Mouse (Mus musculus) heart, embryonic 11.5 days (tissue): ENCODE data around the gene St6galnac5. TPM values are rescaled to one million over a fixed set of nuclear protein-coding genes. Genes with fewer than 3 reads are reported as not detected.

Experiments
- ATAC-seq: fragments of 200-750 bp; cut with Nextera tagmentation; replicated peaks from 2 replicates; pipeline ENCODE4 v1.8.0; 2017; ENCODE audit warnings: moderate library complexity; ENCODE audit not compliant: insufficient number of reproducible peaks, low FRiP score, low TSS enrichment
- H3K27ac ChIP-seq: fragments of 300-500 bp; sonication (generic); 2 replicates; pipeline ENCODE4 v1.5.1; 2014; ENCODE audit warnings: mild to moderate bottlenecking, low read depth, low read length
- H3K27me3 ChIP-seq: fragments of 300-500 bp; sonication (generic); 2 replicates; pipeline ENCODE4 v1.6.1; 2014; ENCODE audit warnings: mild to moderate bottlenecking, low read length, mixed read lengths; ENCODE audit not compliant: control insufficient read depth, insufficient read depth
- H3K36me3 ChIP-seq: fragments of 300-500 bp; sonication (generic); 2 replicates; pipeline ENCODE4 v1.6.1; 2014; ENCODE audit warnings: mild to moderate bottlenecking, low read length, moderate library complexity, mixed read lengths; ENCODE audit not compliant: control insufficient read depth, insufficient read depth
- H3K4me1 ChIP-seq: fragments of 300-500 bp; sonication (generic); 2 replicates; pipeline ENCODE4 v1.6.1; 2014; ENCODE audit warnings: low read length; ENCODE audit not compliant: control insufficient read depth, insufficient read depth
- H3K4me2 ChIP-seq: fragments of 300-500 bp; sonication (generic); 2 replicates; pipeline ENCODE4 v1.6.1; 2014; ENCODE audit warnings: mild to moderate bottlenecking, moderate library complexity
- H3K4me3 ChIP-seq: fragments of 300-500 bp; sonication (generic); 2 replicates; pipeline ENCODE4 v1.5.1; 2014; ENCODE audit warnings: low read depth, low read length
- H3K9ac ChIP-seq: fragments of 300-500 bp; sonication (generic); 2 replicates; pipeline ENCODE4 v1.6.1; 2014; ENCODE audit warnings: mild to moderate bottlenecking, low read depth, low read length, moderate library complexity
- H3K9me3 ChIP-seq: fragments of 300-500 bp; sonication (generic); replicated peaks from 2 replicates; pipeline ENCODE4 v1.6.1; 2016; ENCODE audit warnings: low read length; ENCODE audit not compliant: control insufficient read depth
- WGBS: fragments of 180-500 bp; shearing (Covaris S2); extraction: QIAGEN DNeasy Blood & Tissue Kit; methylation state at CpG from one replicate; pipeline ENCODE4 v1.1.7; 2014; ENCODE audit not compliant: insufficient replicate concordance; 5-methylcytosine and 5-hydroxymethylcytosine counted together
- polyA plus RNA-seq: library from polyadenylated mRNA; unstranded; fragments of >200 nt; fragmentation: Nextera tagmentation; extraction: Ambion mirVana; gene quantifications from 2 replicates; pipeline ENCODE4 v1.2.1, GENCODE M21; 2014

The St6galnac5 gene
- polyA plus RNA-seq, 1 experiment from 2014 or later, result 1.1 TPM

DNA sequence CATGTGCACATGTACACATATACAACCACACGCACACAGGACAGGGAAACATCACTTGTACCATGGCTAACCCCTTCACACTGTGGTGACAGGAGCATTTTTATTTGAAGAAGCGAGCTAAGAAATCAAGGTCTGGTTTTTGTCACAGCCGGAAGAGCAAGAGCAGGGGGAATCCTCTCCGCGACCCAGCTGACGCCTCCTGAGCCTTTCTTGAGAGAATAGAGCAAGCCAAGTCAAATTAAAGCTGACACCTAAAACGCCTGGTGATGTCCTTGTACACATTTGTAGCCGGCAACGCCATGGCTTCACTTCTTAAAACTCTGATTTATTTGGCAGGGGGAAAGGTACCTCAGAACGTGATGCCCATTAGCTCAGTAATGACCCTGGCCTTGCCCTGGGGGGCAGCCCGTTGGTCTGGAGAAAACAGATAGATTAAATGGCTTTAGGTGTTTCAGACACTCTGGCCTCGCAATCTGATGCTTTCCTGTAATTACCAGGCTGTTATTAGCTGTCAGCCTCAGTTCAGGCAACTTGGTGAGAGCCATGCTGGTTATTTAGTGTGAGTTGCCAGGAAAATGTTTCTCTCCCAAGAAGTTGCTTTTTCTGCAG is 126.9 kb downstream of the St6galnac5 start:
- Histone ChIP-seq H3K4me2 (no peak overlapping the region), H3K4me1 (no peaks in the 10 kb centered on the region), H3K4me3 (no peak overlapping the region), H3K9me3 (no peaks in the 10 kb centered on the region), H3K9ac (no peak overlapping the region), H3K27me3 (no peaks in the 10 kb centered on the region), H3K36me3 (no peaks in the 10 kb centered on the region), H3K27ac (no peak overlapping the region)
- 51% methylated on average over 12 of the region's 12 CpGs for WGBS
- no peak for ATAC-seq

DNA sequence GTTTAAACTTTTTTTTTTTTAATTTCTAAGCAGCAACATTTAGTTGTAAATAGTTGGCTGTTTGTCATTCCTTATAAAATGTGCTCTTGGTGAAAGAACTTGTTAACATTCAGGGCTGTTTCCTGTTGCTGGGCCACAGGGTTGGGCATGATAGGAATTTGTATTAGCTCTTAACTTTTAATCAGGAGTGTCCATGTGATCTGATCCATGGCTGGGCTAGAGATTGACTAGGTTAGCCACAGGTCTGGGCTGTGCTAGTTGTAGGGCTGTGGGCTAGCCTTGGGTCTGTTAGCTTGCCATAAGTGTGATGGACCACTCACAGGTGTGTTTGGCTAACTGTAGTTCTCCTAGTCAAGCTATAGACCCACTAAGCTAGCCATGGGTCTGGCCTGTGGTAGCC is 138.1 kb downstream of the St6galnac5 start:
- no peaks in the 10 kb centered on the region for H3K4me1 ChIP-seq
- H3K36me3 ChIP-seq, result no peaks in the 10 kb centered on the region
- no peaks in the 10 kb centered on the region for H3K9me3 ChIP-seq
- no peak for ATAC-seq
- H3K9ac ChIP-seq, result no peak overlapping the region
- H3K27me3 ChIP-seq, result no peaks in the 10 kb centered on the region
- H3K27ac ChIP-seq, result no peak overlapping the region
- H3K4me3 ChIP-seq, result no peak overlapping the region
- H3K4me2 ChIP-seq, result no peak overlapping the region

DNA sequence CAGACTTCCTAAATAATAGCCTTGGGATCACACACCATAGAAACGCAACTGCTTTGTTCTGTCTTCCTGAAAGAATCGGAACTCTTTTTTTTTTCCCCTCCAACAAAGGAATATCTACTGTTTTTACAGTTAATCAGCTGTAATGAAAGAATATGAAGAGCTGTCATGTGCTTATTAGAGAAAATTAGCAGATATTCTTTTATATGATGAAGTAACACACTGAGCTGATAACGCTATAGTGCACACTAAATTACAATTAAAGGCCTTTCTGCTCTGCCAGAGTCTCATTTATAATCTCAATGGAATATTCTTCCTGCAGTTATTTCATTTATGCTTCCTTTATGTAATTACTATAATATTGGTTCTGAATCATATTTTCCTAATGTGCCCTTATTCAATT is 139.4 kb downstream of the St6galnac5 start:
- no peak for ATAC-seq
- Histone ChIP-seq H3K4me1 (no peaks in the 10 kb centered on the region), H3K27me3 (no peaks in the 10 kb centered on the region), H3K27ac (no peak overlapping the region), H3K4me2 (no peak overlapping the region), H3K4me3 (no peak overlapping the region), H3K36me3 (no peaks in the 10 kb centered on the region), H3K9ac (no peak overlapping the region), H3K9me3 (no peaks in the 10 kb centered on the region)
- WGBS, result 82% methylated on average over 3 of the region's 3 CpGs

DNA sequence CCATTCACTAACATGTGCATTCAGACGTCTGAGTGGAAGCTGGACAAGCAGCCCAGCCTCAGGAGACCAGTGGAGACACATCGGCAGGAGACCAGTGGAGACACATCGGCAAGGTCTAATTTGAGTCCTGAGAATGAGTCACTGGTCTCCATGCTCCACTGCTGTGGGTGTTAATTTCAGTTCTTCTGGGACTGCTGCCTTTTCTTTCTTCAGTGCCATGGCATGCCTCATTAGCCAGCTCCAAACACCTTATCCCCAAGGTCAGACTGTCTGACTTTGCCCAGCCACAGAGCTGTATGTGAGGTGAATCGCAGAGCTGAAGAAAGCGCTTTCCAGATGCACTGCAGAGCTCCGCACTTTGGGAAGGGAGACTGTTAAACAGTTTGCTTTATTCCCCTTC is 140.8 kb downstream of the St6galnac5 start:
- Histone ChIP-seq H3K27ac (no peak overlapping the region), H3K27me3 (no peaks in the 10 kb centered on the region), H3K4me3 (no peak overlapping the region), H3K4me1 (no peaks in the 10 kb centered on the region), H3K4me2 (no peak overlapping the region), H3K9ac (no peak overlapping the region), H3K36me3 (no peaks in the 10 kb centered on the region), H3K9me3 (no peaks in the 10 kb centered on the region)
- 73% methylated on average over 6 of the region's 6 CpGs for WGBS
- no peak for ATAC-seq

DNA sequence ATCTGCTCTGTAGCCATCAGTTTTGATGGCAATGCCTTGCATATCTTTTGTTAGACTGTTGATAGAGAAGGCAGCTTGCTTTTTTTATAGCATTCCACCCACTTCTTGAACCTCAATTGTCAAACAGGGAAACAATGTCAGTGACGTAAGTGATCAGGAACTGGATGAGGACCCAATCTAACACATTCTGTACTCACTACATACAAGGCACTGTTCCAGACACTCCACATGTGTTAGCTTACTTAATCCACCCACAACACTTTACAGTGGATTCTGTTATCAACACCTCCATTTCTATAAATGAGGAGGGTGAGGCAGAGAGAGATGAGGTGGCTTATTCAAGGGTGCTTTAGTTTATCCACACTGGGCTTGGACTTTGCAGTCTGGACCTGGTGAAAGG is 144.1 kb downstream of the St6galnac5 start:
- H3K4me2 ChIP-seq, result no peak overlapping the region
- no peak overlapping the region for H3K27ac ChIP-seq
- H3K4me1 ChIP-seq, result no peaks in the 10 kb centered on the region
- H3K4me3 ChIP-seq, result no peak overlapping the region
- no peaks in the 10 kb centered on the region for H3K27me3 ChIP-seq
- WGBS, result 79% methylated on average over 1 of the region's 1 CpGs
- H3K9ac ChIP-seq, result no peak overlapping the region
- H3K36me3 ChIP-seq, result no peaks in the 10 kb centered on the region
- H3K9me3 ChIP-seq, result no peaks in the 10 kb centered on the region
- no peak for ATAC-seq

DNA sequence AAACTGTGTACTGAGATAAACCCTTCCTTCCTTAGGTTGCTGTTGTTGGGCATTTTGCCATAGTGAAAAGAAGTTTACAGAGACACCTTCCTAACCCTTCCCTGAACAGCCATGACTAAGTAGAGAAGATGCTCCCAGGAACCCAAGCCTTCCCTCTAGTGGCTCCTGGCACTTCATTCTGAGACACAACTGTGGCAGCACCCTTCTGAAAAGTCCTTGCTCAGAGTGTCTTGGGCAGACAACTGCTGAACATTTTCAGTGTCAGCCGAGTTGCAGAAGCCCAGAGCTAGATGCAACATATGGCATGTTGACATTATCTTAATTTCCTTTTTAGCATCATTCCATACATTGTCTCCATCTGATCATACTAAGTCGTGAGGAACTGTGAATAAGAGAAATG is 144.6 kb downstream of the St6galnac5 start:
- ATAC-seq, result no peak
- no peak overlapping the region for H3K4me2 ChIP-seq
- no peak overlapping the region for H3K9ac ChIP-seq
- H3K4me1 ChIP-seq, result no peaks in the 10 kb centered on the region
- H3K27me3 ChIP-seq, result no peaks in the 10 kb centered on the region
- no peak overlapping the region for H3K4me3 ChIP-seq
- no peak overlapping the region for H3K27ac ChIP-seq
- WGBS, result 56% methylated on average over 2 of the region's 2 CpGs
- no peaks in the 10 kb centered on the region for H3K9me3 ChIP-seq
- no peaks in the 10 kb centered on the region for H3K36me3 ChIP-seq

DNA sequence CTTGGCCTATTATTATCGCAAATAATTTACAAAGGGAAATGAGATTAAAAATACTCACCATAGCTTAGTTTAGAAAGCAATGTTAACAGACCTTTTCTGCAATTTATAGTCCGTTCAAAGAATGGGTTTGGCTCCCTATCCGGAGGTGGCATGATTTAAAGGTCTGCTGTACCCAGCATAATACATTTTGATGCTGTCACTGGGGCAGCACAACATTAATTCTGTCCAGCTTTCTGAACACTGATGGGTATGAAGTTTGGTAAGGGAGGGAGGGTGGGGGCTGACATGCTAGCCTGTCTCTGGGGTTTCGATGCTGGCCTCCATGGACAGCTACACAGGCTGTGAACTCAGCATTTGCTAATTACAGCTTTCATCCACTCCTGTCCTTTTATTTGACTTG is 149.6 kb downstream of the St6galnac5 start:
- 91% methylated on average over 4 of the region's 4 CpGs for WGBS
- Histone ChIP-seq H3K9ac (no peak overlapping the region), H3K4me1 (no peaks in the 10 kb centered on the region), H3K4me2 (no peak overlapping the region), H3K27me3 (no peaks in the 10 kb centered on the region), H3K36me3 (no peaks in the 10 kb centered on the region), H3K4me3 (no peak overlapping the region), H3K9me3 (no peaks in the 10 kb centered on the region), H3K27ac (no peak overlapping the region)
- ATAC-seq, result no peak

DNA sequence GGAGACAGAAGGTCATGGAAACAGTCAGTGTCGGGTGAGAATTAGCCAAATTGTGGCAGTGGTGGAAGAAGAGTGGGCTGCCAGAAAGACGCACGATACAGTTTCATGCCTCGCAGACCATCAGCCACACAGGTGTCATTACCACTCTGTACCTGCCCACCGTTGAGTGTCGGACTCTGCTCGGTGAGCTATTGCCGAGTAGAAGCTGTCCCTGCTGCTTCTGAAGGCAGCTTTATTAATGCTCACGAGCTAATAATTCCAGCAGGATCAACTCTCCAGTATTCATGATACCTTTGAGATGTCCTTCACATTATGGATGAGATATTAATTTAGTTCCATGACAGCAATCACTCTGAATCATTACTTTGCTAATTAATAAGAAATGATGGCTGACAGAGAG is 150.1 kb downstream of the St6galnac5 start:
- Histone ChIP-seq H3K27me3 (no peaks in the 10 kb centered on the region), H3K9me3 (no peaks in the 10 kb centered on the region), H3K36me3 (no peaks in the 10 kb centered on the region), H3K27ac (no peak overlapping the region), H3K4me3 (no peak overlapping the region), H3K4me1 (no peaks in the 10 kb centered on the region), H3K4me2 (no peak overlapping the region), H3K9ac (no peak overlapping the region)
- WGBS, result 86% methylated on average over 9 of the region's 9 CpGs
- no peak for ATAC-seq

DNA sequence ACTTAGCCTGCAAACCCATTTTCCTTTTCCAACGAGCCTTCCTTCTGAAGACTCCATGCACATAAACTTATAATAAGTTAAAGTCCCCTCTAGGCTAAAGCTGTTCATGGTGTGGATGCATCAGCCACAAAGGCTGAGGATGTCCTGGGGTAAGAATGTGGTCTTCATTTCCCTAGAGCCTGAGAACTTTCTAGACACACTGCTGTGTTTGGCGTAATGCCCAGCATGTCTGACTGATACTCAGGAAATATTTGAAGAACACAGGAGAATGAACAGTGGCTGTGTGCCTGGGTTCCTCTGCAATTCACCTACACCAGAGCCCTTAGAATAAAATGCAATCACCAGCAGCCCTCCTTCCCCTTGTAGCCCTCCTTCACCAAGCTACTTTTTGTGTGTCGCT is 150.7 kb downstream of the St6galnac5 start:
- H3K4me1 ChIP-seq, result no peaks in the 10 kb centered on the region
- no peak overlapping the region for H3K27ac ChIP-seq
- H3K9ac ChIP-seq, result no peak overlapping the region
- 76% methylated on average over 3 of the region's 3 CpGs for WGBS
- H3K4me2 ChIP-seq, result no peak overlapping the region
- no peak overlapping the region for H3K4me3 ChIP-seq
- ATAC-seq, result no peak
- no peaks in the 10 kb centered on the region for H3K9me3 ChIP-seq
- no peaks in the 10 kb centered on the region for H3K36me3 ChIP-seq
- no peaks in the 10 kb centered on the region for H3K27me3 ChIP-seq
